Mouse (Mus musculus): ENCODE data around the gene Wdr89.
A peak's percentile ranks its signal among the peaks of the same experiment; 100 is the strongest.

DNA sequence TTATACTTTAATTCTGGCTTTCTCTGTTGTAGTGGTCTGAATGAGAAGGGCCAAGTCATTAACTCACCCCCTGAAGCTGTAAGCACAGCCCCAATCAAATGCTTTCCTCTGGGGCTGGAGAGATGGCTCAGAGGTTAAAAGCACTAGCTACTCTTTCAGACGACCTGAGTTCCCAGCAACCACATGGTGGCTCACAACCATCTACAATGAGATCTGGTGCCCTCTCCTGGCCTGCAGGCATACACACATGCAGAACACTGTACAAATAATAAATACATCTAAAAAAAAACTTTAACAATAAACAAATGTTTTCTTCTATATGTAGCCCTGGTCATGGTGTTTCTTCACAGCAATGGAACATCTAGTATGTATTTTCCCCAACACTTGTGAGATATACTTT is 39.7 kb downstream of the Wdr89 start:
- TF ChIP-seq CTCF (IDR thresholded peaks at IDR 0.05; ENCODE audit: low read depth) (peak; percentile 35), EP300 (IDR thresholded peaks at IDR 0.05; ENCODE audit: low read depth) (no peak)
